Mouse (Mus musculus): ENCODE measurements around the gene Nphp4. TPM values are rescaled to one million over a fixed set of nuclear protein-coding genes. Genes with fewer than 3 reads are reported as not detected.

Gene Nphp4
- 10 to 100 TPM; 22.8 to 24.9 TPM for total RNA-seq (2021)
- long read RNA-seq, experiment 1, full-length matches to known transcripts: 2 of 33 reads
- long read RNA-seq, experiment 1, partial matches to known transcripts: 6 of 33 reads
- long read RNA-seq, experiment 1, other reads (novel, unspliced or antisense): 25 of 33 reads
- long read RNA-seq, experiment 2, full-length matches to known transcripts: 1 of 27 reads
- long read RNA-seq, experiment 2, partial matches to known transcripts: 4 of 27 reads
- long read RNA-seq, experiment 2, other reads (novel, unspliced or antisense): 22 of 27 reads

- intact Hi-C loops (cut with DNase I): loop anchor here (2.0 to 5.0 kb wide), 2 partner anchors 20 to 149 kb away; partner anchors contain the start of gene Rpl22
- peak within 1 kb of the TSS; percentile 80 for H3K4me3 ChIP-seq
- no peak for TF ChIP-seq CTCF (IDR thresholded peaks at IDR 0.05)
- no peak for DNase-seq (ENCODE audit: extremely low spot score in 1 of 2, low spot score in 2 of 2)
- peak within 1 kb of the TSS; percentile 100 for H3K27ac ChIP-seq
These were observed at the start of gene Nphp4 for GRCm38 (mm10) chr4:152476427-152477023. Gene Nphp4, plus strand, starts transcription at chr4:152476706.

DNA sequence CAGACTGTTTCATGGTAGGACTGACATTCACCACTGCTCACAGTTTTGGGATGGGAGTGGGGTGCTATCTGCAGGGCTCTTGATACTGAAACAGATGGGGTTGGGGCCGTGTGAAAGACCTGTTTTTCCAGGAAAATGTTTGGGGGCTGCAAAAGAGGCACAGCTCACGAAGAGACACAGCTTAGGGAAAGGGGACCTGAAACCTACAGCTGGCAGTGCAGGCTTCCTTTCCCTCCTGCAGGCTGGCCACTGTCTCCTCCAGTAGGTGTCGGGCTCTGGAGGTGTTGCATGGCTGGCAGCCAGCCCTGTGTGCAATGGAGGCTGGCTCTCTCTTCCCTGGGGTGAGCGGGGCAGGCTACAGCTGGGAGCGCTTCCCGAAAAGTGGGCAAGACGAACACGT is 48.2 kb upstream of the Nphp4 start:
- peak overlapping the region; percentile 78 for H3K27ac ChIP-seq
- intact Hi-C loops (cut with DNase I): no loop called here
- peak; percentile 32 for TF ChIP-seq CTCF (IDR thresholded peaks at IDR 0.05)
- H3K4me3 ChIP-seq: no peak overlapping the region
- no peak for DNase-seq (ENCODE audit: extremely low spot score in 1 of 2, low spot score in 2 of 2)

DNA sequence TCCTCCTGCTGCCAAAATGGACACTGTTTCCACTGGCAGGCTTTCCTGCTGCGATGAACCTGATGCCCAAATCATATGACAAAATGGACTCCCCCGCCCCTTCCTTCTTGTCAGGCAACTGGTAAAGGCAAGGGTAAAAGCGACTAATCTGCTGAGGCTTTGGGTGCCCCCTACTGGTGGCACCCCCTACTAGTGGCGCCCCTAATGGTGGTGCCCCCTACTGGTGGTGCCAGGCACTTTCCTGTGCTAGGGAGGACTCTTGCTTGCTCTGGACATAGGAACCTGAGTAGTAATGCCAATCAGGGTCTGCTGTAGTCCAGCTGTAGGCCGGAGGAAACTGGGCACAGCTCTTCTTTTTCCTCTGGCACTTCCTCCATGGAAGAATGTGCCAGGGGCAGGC is 44.2 kb upstream of the Nphp4 start:
- Histone ChIP-seq H3K27ac (no peak overlapping the region), H3K4me3 (no peak overlapping the region)
- DNase-seq (ENCODE audit: extremely low spot score in 1 of 2, low spot score in 2 of 2): peak; percentile 55 to 71
- TF ChIP-seq CTCF (IDR thresholded peaks at IDR 0.05): no peak; the same call in none of the 2 replicates
- intact Hi-C loops (cut with DNase I): loop anchor here (2.0 kb wide), 1 partner anchor 26 kb away; no protein-coding TSS in a partner anchor

DNA sequence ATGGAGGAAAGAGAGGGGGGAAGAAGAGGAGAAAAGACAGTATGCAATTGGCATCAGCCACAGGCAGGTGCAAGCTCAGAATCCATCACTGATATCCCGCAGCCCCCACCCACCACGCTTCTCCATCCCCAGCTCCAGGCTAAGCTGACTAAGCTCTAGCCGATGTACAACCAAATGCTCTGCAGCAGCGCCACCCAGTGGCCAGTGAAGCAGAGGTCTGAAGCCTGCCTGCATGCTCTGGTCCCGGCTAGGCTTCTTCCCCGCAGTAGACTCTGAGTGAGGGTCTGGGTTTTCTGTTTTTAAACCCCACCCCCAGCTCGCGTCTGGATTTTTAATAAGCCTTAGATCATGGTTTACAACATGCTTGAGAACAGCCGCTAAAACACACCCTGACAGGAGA is 41.7 kb upstream of the Nphp4 start:
- DNase-seq (ENCODE audit: extremely low spot score in 1 of 2, low spot score in 2 of 2): peak; percentile 90 to 92
- intact Hi-C loops (cut with DNase I): loop anchor here (2.0 to 5.0 kb wide), 3 partner anchors 57 to 262 kb away; no protein-coding TSS in a partner anchor
- H3K27ac ChIP-seq: peak overlapping the region; percentile 55; the same call in 1 of the 2 replicates
- H3K4me3 ChIP-seq: peak overlapping the region; percentile 29; the same call in 1 of the 2 replicates
- TF ChIP-seq CTCF (IDR thresholded peaks at IDR 0.05): peak; percentile 57

DNA sequence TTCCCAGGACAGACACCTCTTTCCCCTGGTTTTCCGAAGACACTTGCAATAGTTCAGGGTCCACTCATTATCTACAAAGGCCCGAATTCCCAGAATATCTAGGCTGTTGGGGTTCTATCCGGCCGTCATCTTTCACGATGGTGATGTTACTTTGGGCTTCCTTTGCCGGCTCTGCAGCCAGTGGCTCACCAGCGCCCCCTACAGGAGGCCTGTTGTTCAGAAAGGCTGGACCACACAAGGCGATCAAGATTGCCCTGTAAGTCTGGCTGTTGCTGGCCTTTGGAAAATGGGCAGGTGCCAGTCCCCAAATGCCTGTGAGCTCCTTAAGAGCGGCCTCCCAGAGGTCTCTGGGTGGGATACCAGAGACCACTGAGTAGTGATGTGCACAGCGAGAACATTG is 41.3 kb upstream of the Nphp4 start:
- intact Hi-C loops (cut with DNase I): loop anchor here (2.0 to 5.0 kb wide), 3 partner anchors 57 to 262 kb away; no protein-coding TSS in a partner anchor
- peak overlapping the region; percentile 29; the same call in 1 of the 2 replicates for H3K4me3 ChIP-seq
- TF ChIP-seq CTCF (IDR thresholded peaks at IDR 0.05): peak; percentile 70
- peak; percentile 73 to 87 for DNase-seq (ENCODE audit: extremely low spot score in 1 of 2, low spot score in 2 of 2)
- H3K27ac ChIP-seq: peak overlapping the region; percentile 55; the same call in 1 of the 2 replicates

DNA sequence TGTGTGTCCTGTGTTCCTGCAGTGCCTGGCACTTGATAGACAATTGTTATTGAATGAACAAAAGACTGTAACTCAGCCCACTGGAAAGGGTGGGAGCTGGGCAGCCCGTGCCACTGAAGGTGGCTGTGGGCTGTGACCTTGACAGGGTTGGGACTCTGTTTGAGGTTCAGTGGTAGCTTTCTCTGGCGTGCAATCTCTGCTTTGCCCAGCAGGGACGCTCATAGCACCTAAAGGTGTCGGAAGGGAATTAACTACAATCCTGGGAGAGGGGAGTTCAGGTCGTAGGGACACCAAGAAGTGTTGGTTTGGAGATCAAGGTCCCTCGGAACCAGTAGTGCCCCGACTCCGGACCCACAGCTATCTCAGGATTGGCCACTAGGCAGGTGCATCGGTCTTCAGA is 35.6 kb upstream of the Nphp4 start:
- H3K4me3 ChIP-seq: no peak overlapping the region
- no peak overlapping the region for H3K27ac ChIP-seq
- intact Hi-C loops (cut with DNase I): no loop called here
- peak; percentile 53 for TF ChIP-seq CTCF (IDR thresholded peaks at IDR 0.05)
- DNase-seq (ENCODE audit: extremely low spot score in 1 of 2, low spot score in 2 of 2): no peak

DNA sequence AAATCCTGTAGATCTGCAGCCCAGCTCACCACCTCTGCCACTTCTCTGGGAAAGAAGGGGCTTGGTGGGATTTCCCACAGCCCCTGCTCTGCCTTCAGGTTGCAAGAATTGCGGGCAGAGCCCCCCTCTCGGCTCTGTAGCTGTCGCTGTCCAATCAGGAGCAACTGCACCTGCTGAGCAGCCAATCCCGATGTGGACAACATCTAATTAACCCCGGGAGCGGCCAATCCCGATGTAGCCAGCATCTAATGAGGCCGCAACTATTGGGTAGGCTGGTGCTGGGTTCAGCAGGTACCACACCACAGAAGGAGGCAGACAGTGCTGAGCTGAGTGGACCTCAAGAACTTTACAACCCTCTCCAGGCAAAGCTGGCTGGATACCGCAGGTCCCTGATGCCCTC is 35.0 kb upstream of the Nphp4 start:
- TF ChIP-seq CTCF (IDR thresholded peaks at IDR 0.05): no peak
- H3K4me3 ChIP-seq: no peak overlapping the region
- H3K27ac ChIP-seq: no peak overlapping the region
- DNase-seq (ENCODE audit: extremely low spot score in 1 of 2, low spot score in 2 of 2): no peak
- intact Hi-C loops (cut with DNase I): no loop called here

DNA sequence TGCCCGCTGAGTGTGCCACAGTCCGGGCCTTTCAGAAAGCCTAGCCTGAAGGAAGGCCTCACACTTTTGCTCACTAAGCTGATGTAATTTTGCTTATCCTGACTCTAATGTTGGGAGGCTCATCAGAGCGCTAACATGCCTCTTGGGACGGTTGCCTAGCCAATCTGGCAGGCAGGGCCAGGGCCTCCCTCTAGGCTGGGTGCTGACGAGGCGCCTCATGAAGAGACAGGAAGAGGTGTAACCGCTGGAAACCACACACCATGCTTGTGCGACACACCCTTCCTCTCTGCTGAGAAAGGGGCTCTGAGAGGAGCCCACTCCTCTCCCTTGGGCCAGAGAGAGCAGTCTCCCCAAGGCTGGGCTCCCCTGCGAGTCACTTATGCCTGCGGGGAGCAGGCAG is 30.3 kb upstream of the Nphp4 start:
- TF ChIP-seq CTCF (IDR thresholded peaks at IDR 0.05): no peak
- Histone ChIP-seq H3K27ac (no peak overlapping the region; the same call in 1 of the 2 replicates), H3K4me3 (no peak overlapping the region)
- intact Hi-C loops (cut with DNase I): loop anchor here (5.0 kb wide), 1 partner anchor 36 kb away; no protein-coding TSS in a partner anchor
- no peak for DNase-seq (ENCODE audit: extremely low spot score in 1 of 2, low spot score in 2 of 2)

- peak overlapping the region; percentile 69 for H3K27ac ChIP-seq
- intact Hi-C loops (cut with DNase I): loop anchor here (5.0 kb wide), 1 partner anchor 34 kb away; no protein-coding TSS in a partner anchor
- DNase-seq (ENCODE audit: extremely low spot score in 1 of 2, low spot score in 2 of 2): peak in 1 of 2 experiments; percentile 37
- no peak overlapping the region for H3K4me3 ChIP-seq
- no peak for TF ChIP-seq CTCF (IDR thresholded peaks at IDR 0.05)
These were observed 28.5 kb upstream of the Nphp4 start for GRCm38 (mm10) chr4:152447731-152448665.

- TF ChIP-seq CTCF (IDR thresholded peaks at IDR 0.05): no peak
- no peak for DNase-seq (ENCODE audit: extremely low spot score in 1 of 2, low spot score in 2 of 2)
- intact Hi-C loops (cut with DNase I): loop anchor here (5.0 kb wide), 1 partner anchor 34 kb away; no protein-coding TSS in a partner anchor
- Histone ChIP-seq H3K27ac (peak overlapping the region; percentile 69), H3K4me3 (no peak overlapping the region)
These were observed 27.9 kb upstream of the Nphp4 start for GRCm38 (mm10) chr4:152448666-152449018.

GRCm38 (mm10) chr4:152451371-152451770 is 25.1 kb upstream of the Nphp4 start:
- no peak for DNase-seq (ENCODE audit: extremely low spot score in 1 of 2, low spot score in 2 of 2)
- intact Hi-C loops (cut with DNase I): no loop called here
- TF ChIP-seq CTCF (IDR thresholded peaks at IDR 0.05): no peak; the same call in 1 of the 2 replicates
- H3K4me3 ChIP-seq: no peak overlapping the region
- H3K27ac ChIP-seq: peak overlapping the region; percentile 92; the same call in 1 of the 2 replicates
